ENCODE assay signal across 22 mouse cellular contexts in genomic region chr12:24789659-24790058, GRCm38 (mm10). TPM values are rescaled to one million over a fixed set of nuclear protein-coding genes. Genes with fewer than 3 reads are reported as not detected.
"Had no signal": no experiment of that assay in that cellular context is flagged by ENCODE, and none has a peak within 500 bp of the region (broad histone marks: within the 10 kb centered on the region; RNA-seq: fewer than 3 reads in every experiment).

No protein-coding gene starts in this region.

- ATAC-seq: intestine, postnatal 0 days; liver, postnatal 0 days; midbrain, embryonic 13.5 days; midbrain, embryonic 16.5 days had no signal

- DNase-seq: kidney, adult 8-10 months; kidney, postnatal 14 days; layer of hippocampus, postnatal 36 days; liver, postnatal 0 days; right cerebral cortex, adult 18-20 months; right cerebral cortex, postnatal 14 days; right cerebral cortex, postnatal 4 days; spleen, adult 18-20 months; thymus, postnatal 36 days had no signal

- H3K9ac ChIP-seq: liver, embryonic 14.5 days; liver, postnatal 0 days; lung, embryonic 15.5 days; midbrain, embryonic 13.5 days; neural tube, embryonic 13.5 days; stomach, embryonic 15.5 days had no signal

- H3K4me1 ChIP-seq: lung, embryonic 15.5 days; midbrain, embryonic 13.5 days; stomach, embryonic 15.5 days had no signal

- H3K9me3 ChIP-seq: lung, embryonic 15.5 days; megakaryocyte, embryonic 14.5 days; midbrain, embryonic 10.5 days; midbrain, embryonic 13.5 days; neural tube, embryonic 13.5 days; stomach, embryonic 15.5 days had no signal

- H3K27ac ChIP-seq: left cerebral cortex, adult 2 months; liver, embryonic 14.5 days; lung, embryonic 15.5 days; macrophage; midbrain, embryonic 10.5 days; midbrain, embryonic 13.5 days; neural tube, embryonic 13.5 days; stomach, embryonic 15.5 days had no signal

- H3K4me2 ChIP-seq: lung, embryonic 15.5 days; midbrain, embryonic 13.5 days; neural tube, embryonic 13.5 days; stomach, embryonic 15.5 days had no signal

- H3K36me3 ChIP-seq: lung, embryonic 15.5 days; midbrain, embryonic 10.5 days; midbrain, embryonic 13.5 days; neural tube, embryonic 13.5 days; stomach, embryonic 15.5 days had no signal

- H3K4me3 ChIP-seq: left cerebral cortex, adult 2 months; lung, embryonic 15.5 days; megakaryocyte, embryonic 14.5 days; midbrain, embryonic 10.5 days; midbrain, embryonic 13.5 days; myocyte; neural tube, embryonic 13.5 days; stomach, embryonic 15.5 days had no signal

- H3K27me3 ChIP-seq: lung, embryonic 15.5 days; megakaryocyte, embryonic 14.5 days; midbrain, embryonic 13.5 days; neural tube, embryonic 13.5 days; stomach, embryonic 15.5 days had no signal

RNA-seq across cellular contexts. Expression of gene Mboat2, which starts 41.0 kb away (rescaled TPM):
- polyA plus RNA-seq: liver, adult 2 months; macrophage had no signal
